Mouse (Mus musculus): ENCODE measurements around the gene Cd48.
A peak's percentile ranks its signal among the peaks of the same experiment; 100 is the strongest.
"Not testable (repeated sequence)": the region's sequence is repeated elsewhere in the genome, so short reads cannot be mapped to it uniquely, and the experiment has no call there.

Cd48 gene

GRCm38 (mm10) chr1:171681531-171682299 is at the start of gene Cd48:
TSS of gene Cd48 (plus strand) at chr1:171682009.
- no peak for DNase-seq

GRCm38 (mm10) chr1:171635696-171636095 is 46.1 kb upstream of the Cd48 start:
- no peak for DNase-seq

- DNase-seq: no peak
These were observed 44.7 kb upstream of the Cd48 start for GRCm38 (mm10) chr1:171637101-171637500.

- no peak for DNase-seq
These were observed 43.1 kb upstream of the Cd48 start for GRCm38 (mm10) chr1:171638686-171639085.

- DNase-seq: no peak
These were observed 41.0 kb upstream of the Cd48 start for GRCm38 (mm10) chr1:171640796-171641195.

GRCm38 (mm10) chr1:171643612-171644011 is 38.2 kb upstream of the Cd48 start:
- DNase-seq: no peak

GRCm38 (mm10) chr1:171646429-171646940 is 35.3 kb upstream of the Cd48 start:
- no peak for DNase-seq

GRCm38 (mm10) chr1:171647716-171648115 is 34.1 kb upstream of the Cd48 start:
- no peak for DNase-seq

GRCm38 (mm10) chr1:171648840-171649239 is 33.0 kb upstream of the Cd48 start:
- no peak for DNase-seq

- DNase-seq: no peak
These were observed 29.1 kb upstream of the Cd48 start, which contains the start of gene Slamf7 for GRCm38 (mm10) chr1:171652734-171653133. TSS of gene Slamf7 (minus strand) at chr1:171653035.

- no peak for DNase-seq
These were observed 23.2 kb upstream of the Cd48 start for GRCm38 (mm10) chr1:171658561-171658991.

- no peak for DNase-seq
These were observed 21.4 kb upstream of the Cd48 start for GRCm38 (mm10) chr1:171660423-171660822.

GRCm38 (mm10) chr1:171661482-171661881 is 20.3 kb upstream of the Cd48 start:
- no peak for DNase-seq

GRCm38 (mm10) chr1:171663757-171664156 is 18.1 kb upstream of the Cd48 start:
- DNase-seq: no peak

- DNase-seq: no peak
These were observed 15.5 kb upstream of the Cd48 start for GRCm38 (mm10) chr1:171666350-171666749.

GRCm38 (mm10) chr1:171667160-171667559 is 14.6 kb upstream of the Cd48 start:
- no peak for DNase-seq

GRCm38 (mm10) chr1:171672451-171672850 is 9.4 kb upstream of the Cd48 start:
- not testable (repeated sequence) for DNase-seq

- DNase-seq: peak; percentile 3
These were observed 8.8 kb upstream of the Cd48 start for GRCm38 (mm10) chr1:171672854-171673475.

GRCm38 (mm10) chr1:171674467-171674866 is 7.3 kb upstream of the Cd48 start:
- DNase-seq: no peak

GRCm38 (mm10) chr1:171677721-171678120 is 4.1 kb upstream of the Cd48 start:
- no peak for DNase-seq

GRCm38 (mm10) chr1:171681009-171681408 is 800 bp upstream of the Cd48 start:
- DNase-seq: no peak

GRCm38 (mm10) chr1:171684923-171685322 is 3.1 kb downstream of the Cd48 start:
- no peak for DNase-seq

- no peak for DNase-seq
These were observed 5.5 kb downstream of the Cd48 start for GRCm38 (mm10) chr1:171687320-171687719.

GRCm38 (mm10) chr1:171693918-171694317 is 12.1 kb downstream of the Cd48 start:
- DNase-seq: no peak
